Mouse (Mus musculus) thymus, adult 2 months (tissue): ENCODE measurements around the gene Gm10840.

Source experiments
- CTCF ChIP-seq: fragments of 200-500 bp; IDR thresholded peaks from 2 replicates; pipeline ENCODE4 v1.5.1; 2012; ENCODE audit warnings: mild to moderate bottlenecking, control low read depth, low read length, moderate library complexity, borderline replicate concordance; ENCODE audit not compliant: control insufficient read depth, poor library complexity, insufficient read depth; ENCODE audit errors: extremely low read depth
- POLR2A ChIP-seq: fragments of 200-500 bp; IDR thresholded peaks from 2 replicates; pipeline ENCODE4 v1.6.1; 2012; ENCODE audit warnings: mild to moderate bottlenecking, low read length, control low read depth, moderate library complexity; ENCODE audit not compliant: control insufficient read depth, poor library complexity, insufficient read depth; ENCODE audit errors: extremely low read depth

- TF ChIP-seq CTCF: no peak
- TF ChIP-seq POLR2A: no peak
These were observed 33.5 kb downstream of the Gm10840 start for GRCm38 (mm10) chr11:106194155-106194541.
